Mouse (Mus musculus) embryonic facial prominence, embryonic 12.5 days (tissue): ENCODE measurements around the gene Ahsa2. TPM values are rescaled to one million over a fixed set of nuclear protein-coding genes. Genes with fewer than 3 reads are reported as not detected.
"Not testable (repeated sequence)": the region's sequence is repeated elsewhere in the genome, so short reads cannot be mapped to it uniquely, and the experiment has no call there.

Source experiments
- ATAC-seq: fragments of 200-750 bp; cut with Nextera tagmentation; 2 replicates; pipeline ENCODE4 v1.8.0; 2017; ENCODE audit not compliant: insufficient number of reproducible peaks, insufficient read depth, low FRiP score, low TSS enrichment
- H3K27ac ChIP-seq: fragments of 300-500 bp; sonication (generic); 2 replicates; pipeline ENCODE4 v1.5.1; 2016; ENCODE audit warnings: mild to moderate bottlenecking
- H3K27me3 ChIP-seq: fragments of 300-500 bp; sonication (generic); 2 replicates; pipeline ENCODE4 v1.6.1; 2016; ENCODE audit warnings: mild to moderate bottlenecking, moderate library complexity
- H3K36me3 ChIP-seq: fragments of 300-500 bp; sonication (generic); 2 replicates; pipeline ENCODE4 v1.6.1; 2016; ENCODE audit warnings: mild to moderate bottlenecking
- H3K4me1 ChIP-seq: fragments of 300-500 bp; sonication (generic); 2 replicates; pipeline ENCODE4 v1.6.1; 2016
- H3K4me2 ChIP-seq: fragments of 300-500 bp; sonication (generic); replicated peaks from 2 replicates; pipeline ENCODE4 v1.6.1; 2016; ENCODE audit warnings: mild to moderate bottlenecking, moderate library complexity
- H3K4me3 ChIP-seq: fragments of 300-500 bp; sonication (generic); 2 replicates; pipeline ENCODE4 v1.5.1; 2016; ENCODE audit warnings: mild to moderate bottlenecking
- H3K9ac ChIP-seq: fragments of 300-500 bp; sonication (generic); 2 replicates; pipeline ENCODE4 v1.6.1; 2016; ENCODE audit warnings: mild to moderate bottlenecking, moderate library complexity
- H3K9me3 ChIP-seq: fragments of 300-500 bp; sonication (generic); 2 replicates; pipeline ENCODE4 v1.6.1; 2016; ENCODE audit warnings: mild to moderate bottlenecking, moderate library complexity
- WGBS: fragments of 180-500 bp; shearing (Covaris S2); methylation state at CpG from one replicate; pipeline ENCODE4 v1.1.7; 2016; 5-methylcytosine and 5-hydroxymethylcytosine counted together
- microRNA-seq: library from miRNA; unstranded; fragments of <30 nt; microRNA quantifications from one replicate; pipeline ENCODE4, GENCODE M21; 2017
- polyA plus RNA-seq: library from polyadenylated mRNA; unstranded; fragments of >200 nt; fragmentation: Nextera tagmentation; extraction: Ambion mirVana; gene quantifications from 2 replicates; pipeline ENCODE4 v1.2.1, GENCODE M21; 2016

The Ahsa2 gene
- polyA plus RNA-seq, 1 experiment from 2014 or later = 132 TPM

DNA sequence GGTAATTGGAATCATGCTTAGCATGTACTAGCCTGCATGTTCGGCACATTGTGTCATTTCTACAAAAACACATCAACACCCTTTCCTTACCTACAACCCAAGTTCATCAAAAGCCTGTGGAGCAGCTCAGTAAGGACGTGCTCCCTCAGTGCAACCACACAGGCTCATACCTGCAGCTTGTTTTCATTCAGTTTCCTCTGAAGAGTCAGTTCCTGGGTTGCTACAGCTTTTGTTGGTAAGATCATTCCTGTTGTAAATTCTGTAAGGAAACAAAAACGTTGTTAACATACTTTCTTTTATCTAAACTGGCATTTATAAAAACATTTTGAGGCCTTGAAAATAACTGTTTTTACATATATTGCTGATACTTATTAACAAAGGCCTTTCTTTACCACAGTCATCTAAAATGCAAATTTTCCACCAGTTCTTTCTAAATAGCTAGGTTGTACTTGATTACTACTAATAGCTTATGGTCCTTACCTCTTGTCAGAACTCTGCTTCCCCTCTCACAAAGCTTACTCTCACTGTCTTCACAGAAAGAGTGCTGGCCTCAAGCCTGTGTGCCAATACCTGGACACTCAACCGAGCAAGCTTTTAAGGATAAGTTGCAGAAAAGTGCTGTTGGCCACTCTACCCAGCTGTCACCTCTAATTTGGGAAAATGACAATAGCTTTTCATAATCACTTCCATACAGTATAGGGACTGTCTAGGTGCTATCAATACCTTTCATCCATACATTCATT, 5.6 kb downstream of the Ahsa2 start:
- peaks cover 88% of the 10 kb centered on the region for H3K36me3 ChIP-seq
- no peaks in the 10 kb centered on the region for H3K9me3 ChIP-seq
- WGBS = 82% methylated on average over 4 of the region's 4 CpGs
- H3K9ac ChIP-seq = no peak overlapping the region
- no peak overlapping the region for H3K27ac ChIP-seq
- no peak overlapping the region for H3K4me2 ChIP-seq
- H3K4me3 ChIP-seq = no peak overlapping the region
- peaks cover 18% of the 10 kb centered on the region for H3K4me1 ChIP-seq
- no peak for ATAC-seq
- no peaks in the 10 kb centered on the region for H3K27me3 ChIP-seq

GRCm38 (mm10) chr11:23489955-23490354, 7.9 kb downstream of the Ahsa2 start:
- Histone ChIP-seq H3K4me2 (no peak overlapping the region), H3K4me1 (no peaks in the 10 kb centered on the region), H3K9ac (no peak overlapping the region), H3K9me3 (no peaks in the 10 kb centered on the region), H3K27ac (no peak overlapping the region), H3K36me3 (peaks cover 91% of the 10 kb centered on the region), H3K4me3 (no peak overlapping the region), H3K27me3 (no peaks in the 10 kb centered on the region)
- ATAC-seq = no peak
- WGBS = 94% methylated on average over 1 of the region's 1 CpGs

DNA sequence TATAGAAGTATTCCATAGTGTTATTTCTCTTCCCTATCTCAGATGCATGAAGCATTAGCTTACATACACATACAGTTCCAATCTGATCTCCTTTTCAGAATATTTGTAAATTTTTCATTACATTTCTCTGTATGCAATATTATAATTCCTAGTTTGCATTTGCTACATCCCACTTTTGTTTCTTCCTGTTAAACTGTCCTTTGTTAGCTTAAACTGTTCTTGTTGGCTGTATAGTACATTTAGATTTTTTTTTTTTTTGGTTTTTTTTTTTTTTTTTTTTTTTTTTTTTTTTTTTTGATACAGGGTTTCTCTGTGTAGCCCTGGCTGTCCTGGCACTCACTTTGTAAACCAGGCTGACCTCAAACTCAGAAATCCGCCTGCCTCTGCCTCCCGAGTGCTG, 32.0 kb downstream of the Ahsa2 start:
- not testable (repeated sequence) for H3K27ac ChIP-seq, H3K27me3 ChIP-seq, H3K9ac ChIP-seq, H3K4me1 ChIP-seq, ATAC-seq, H3K4me3 ChIP-seq, H3K4me2 ChIP-seq, H3K9me3 ChIP-seq
- H3K36me3 ChIP-seq = peaks cover 31% of the 10 kb centered on the region
- 95% methylated on average over 2 of the region's 2 CpGs for WGBS

Small RNA genes within 50 kb of the gene (microRNA-seq; reads per million reads assigned to microRNA genes)
- not detected for gene Gm47279

Other genes with a start within 250 kb of the Ahsa2 start
- 177 and 182 TPM in 2 replicates for gene Xpo1, start 242.0 kb downstream of the Ahsa2 start, polyA plus RNA-seq
- 30.5 and 30.7 TPM in 2 replicates for gene Usp34, start 191.1 kb downstream of the Ahsa2 start, polyA plus RNA-seq
- 0.19 TPM in 1 of 2 replicates, not detected in the other for gene 1700093K21Rik, start 23.1 kb upstream of the Ahsa2 start, polyA plus RNA-seq
- 33.4 and 37.1 TPM in 2 replicates for gene 0610010F05Rik, start 135.6 kb upstream of the Ahsa2 start, polyA plus RNA-seq
- 28.6 and 30.4 TPM in 2 replicates for gene Pus10, start 167.6 kb upstream of the Ahsa2 start, polyA plus RNA-seq
- gene Pex13, start 167.9 kb upstream of the Ahsa2 start, polyA plus RNA-seq = 38.4 and 40.0 TPM in 2 replicates